Mouse (Mus musculus): ENCODE measurements around the gene Rhod.

- TF ChIP-seq CTCF (IDR thresholded peaks at IDR 0.05; ENCODE audit: low read depth) (no peak), EP300 (optimal IDR thresholded peaks at IDR 0.05) (no peak)
These were observed 18.9 kb downstream of the Rhod start for GRCm38 (mm10) chr19:4420153-4420910.

All from stomach, postnatal 0 days (tissue).